Mouse (Mus musculus): ENCODE measurements around the gene Gm26620.

Gm26620 gene

DNA sequence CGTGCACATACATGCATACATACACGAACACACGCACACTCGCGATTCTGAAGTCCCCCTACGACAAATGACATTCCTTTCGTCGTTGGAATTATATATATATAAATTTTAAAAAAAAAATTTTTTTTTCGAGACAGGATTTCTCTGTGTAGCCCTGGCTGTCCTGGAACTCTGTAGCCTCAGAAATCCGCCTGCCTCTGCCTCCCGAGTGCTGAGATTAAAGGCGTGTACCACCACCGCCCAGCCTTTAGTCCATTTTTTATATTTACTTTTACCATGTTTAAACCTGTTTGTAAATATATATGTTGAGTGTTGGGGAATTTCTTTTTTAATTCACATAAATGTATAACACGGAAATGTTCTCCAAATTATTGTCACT is 16.0 kb upstream of the Gm26620 start:
- no peak for DNase-seq (ENCODE audit: low spot score)

DNA sequence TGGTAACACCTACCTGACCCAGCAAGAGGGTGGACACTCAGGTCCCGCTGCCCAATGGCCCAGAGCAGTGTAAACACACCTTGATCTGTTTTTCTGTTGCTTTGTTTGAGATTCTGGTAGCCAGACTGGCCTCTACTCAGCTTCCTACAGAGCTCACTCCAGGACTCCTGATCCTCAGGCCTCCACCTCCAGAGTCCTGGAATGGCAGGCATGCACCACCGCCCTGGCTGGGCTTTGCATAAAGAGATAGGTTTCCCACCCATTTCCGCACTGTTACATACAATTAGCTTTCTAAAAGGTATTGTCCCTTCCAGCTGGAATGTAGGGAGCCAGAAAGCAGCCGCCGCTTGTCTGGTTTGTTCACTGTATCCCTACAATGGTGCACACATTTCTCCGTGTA is 13.5 kb upstream of the Gm26620 start:
- DNase-seq (ENCODE audit: low spot score): no peak

DNA sequence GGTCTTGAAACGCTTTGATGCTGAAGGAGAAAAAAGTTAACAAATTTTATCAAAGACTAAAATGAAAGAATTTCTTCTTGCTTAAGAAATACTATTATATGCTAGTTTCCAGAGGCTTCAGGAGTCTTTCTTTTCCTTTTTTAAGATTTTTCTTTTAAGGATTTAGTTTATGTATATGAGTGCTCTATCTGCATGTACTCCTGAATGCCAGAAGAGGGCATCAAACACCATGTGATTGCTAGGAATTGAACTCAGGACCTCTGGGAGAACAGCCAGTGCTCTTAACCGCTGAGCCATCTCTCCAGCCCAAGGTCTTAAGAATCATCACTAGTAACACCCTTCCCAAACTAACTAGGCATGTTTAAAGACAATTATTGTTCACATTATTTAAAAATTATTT is 12.9 kb upstream of the Gm26620 start:
- DNase-seq (ENCODE audit: low spot score): no peak

DNA sequence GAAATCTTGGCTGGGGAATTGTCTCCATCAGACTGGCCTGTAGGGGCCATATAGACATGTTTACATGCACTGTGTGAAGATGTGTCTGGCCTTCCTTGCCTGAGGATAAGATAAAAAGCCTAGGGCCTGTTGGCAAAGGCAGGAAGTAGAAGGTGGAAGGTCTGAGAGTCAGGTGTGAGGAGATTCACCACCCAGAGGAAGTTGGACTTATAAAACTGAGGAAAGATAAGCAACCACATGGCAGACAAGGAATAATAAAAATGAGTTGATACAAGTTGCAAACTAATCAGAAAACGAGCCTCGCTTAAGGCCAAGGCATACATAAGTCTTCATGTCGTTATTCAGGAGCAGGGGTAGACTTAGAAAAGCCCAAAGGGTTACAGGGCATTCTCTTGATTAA is 9.2 kb upstream of the Gm26620 start:
- DNase-seq (ENCODE audit: low spot score): no peak

DNA sequence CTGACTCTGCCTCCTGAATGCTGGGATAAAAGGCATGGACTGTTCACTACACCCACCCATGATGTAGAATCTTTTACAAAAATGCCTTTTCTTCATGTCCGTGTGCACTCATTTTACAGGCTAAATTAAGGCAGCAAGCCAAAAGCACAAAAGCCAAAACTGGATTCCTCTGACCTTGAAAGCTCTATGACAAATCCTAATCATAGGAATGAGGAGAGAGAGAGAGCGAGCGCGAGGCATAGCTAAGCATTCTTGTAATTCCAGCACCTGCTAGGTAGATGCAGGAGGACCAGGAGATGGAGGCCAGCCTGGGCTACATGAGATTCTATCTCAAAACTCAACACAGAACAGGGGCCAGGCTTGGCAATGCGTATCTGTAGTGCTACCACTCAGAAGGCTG is 8.0 kb upstream of the Gm26620 start:
- DNase-seq (ENCODE audit: low spot score): no peak

DNA sequence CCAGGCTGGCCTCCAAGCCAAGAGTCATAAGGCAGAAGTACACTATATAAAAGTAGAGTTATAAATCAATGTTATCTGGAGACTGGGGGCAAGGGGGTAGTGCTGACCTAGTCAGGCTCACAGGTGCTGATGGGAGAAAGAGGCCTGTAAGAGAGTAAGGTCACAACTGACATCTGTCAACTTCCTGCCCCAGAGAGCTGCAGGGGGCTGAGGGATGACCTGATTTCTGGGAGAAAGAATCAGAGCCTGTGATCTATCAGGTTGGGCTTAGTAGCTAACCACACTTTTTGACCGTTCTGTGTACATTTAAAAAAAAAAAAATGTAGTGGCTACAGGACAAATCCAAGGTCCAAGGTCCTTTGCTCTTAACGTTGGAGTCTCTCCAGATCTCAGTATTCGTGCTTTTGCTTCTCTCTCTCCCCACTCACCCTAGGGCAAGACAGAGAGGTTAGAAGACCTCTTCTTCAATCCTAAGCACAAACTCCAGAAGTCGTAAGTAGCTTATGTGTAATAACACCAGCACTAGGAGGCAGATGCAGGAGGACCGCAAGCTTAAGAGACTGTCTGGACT is 1.9 kb upstream of the Gm26620 start:
- no peak for DNase-seq (ENCODE audit: low spot score)

DNA sequence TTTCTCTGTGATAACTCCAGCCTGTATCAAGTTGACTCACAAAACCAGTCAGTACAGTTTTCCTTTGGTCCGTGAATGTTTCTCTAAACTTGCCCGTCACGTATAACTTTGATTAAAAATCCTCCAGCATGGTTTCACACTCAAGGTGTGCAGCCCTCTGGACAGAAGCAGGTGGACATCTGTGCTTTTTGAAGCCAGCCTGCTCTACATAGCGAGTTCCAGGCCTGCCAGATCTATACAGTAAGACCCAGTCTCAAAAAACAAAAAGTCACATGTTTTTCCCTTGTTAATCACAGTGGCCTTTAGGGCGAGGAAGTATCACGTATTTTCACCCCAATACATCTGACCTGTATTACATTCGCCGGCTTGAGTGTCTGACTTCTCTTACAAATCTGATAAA is 475 bp upstream of the Gm26620 start:
- DNase-seq (ENCODE audit: low spot score): no peak

DNA sequence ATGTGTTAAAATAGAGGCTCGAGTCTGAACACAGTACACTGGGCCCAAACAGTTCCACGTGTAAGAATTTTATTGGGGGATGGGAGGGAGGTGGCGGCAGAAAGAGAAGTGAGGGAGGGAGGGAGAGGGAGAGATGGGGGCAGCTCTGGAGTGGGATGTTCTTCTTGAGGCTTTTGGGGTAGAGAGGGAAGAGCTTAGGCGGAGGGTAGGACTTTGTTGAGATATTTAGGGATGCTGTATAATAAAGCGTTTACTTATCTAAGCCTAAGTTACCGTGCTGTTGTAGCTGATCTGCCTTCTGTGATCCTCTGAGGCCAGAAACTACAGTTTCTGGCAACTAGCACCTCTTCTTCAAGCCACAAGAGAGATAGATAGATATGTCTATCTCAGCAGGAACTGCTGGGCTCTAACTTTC is 1.2 kb downstream of the Gm26620 start:
- no peak for DNase-seq (ENCODE audit: low spot score)

DNA sequence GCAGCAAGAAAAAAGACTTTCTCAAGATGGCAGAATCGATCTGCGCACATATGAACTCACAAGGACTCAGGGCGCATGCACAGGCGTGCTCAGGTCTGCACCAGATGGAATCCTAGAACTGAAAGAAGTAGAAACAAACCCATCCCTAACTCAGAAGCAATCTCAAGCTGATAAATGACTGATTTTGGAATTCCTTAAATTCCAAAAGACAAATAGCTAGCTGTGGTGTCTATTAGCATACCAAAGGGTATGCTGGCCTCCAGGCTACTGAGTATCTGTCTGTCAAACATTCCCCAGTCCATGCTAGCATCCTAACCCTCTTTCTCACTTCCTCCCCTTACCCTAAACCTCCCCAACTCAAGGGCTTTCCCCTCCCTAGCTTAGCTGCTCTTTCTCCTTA is 4.4 kb downstream of the Gm26620 start:
- no peak for DNase-seq (ENCODE audit: low spot score)

DNA sequence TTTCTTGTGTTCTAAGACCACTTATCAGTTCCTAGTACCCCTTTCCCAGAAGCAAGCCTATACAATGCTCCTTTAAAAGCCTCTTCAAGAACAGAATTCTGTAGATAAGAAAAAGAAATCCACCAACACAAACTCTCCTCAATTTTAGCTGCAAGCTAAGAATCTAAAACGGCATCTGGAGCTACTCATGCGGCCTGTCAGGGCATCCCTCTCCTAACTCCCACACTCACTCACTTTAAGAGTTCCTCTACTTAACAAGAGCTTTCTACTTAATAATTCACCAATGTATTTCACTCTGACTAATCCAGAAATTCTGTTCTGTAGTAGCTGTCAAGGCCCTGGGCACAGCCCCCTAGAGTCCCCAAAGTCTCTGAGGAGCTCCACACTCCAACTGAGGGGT is 6.8 kb downstream of the Gm26620 start:
- no peak for DNase-seq (ENCODE audit: low spot score)

DNA sequence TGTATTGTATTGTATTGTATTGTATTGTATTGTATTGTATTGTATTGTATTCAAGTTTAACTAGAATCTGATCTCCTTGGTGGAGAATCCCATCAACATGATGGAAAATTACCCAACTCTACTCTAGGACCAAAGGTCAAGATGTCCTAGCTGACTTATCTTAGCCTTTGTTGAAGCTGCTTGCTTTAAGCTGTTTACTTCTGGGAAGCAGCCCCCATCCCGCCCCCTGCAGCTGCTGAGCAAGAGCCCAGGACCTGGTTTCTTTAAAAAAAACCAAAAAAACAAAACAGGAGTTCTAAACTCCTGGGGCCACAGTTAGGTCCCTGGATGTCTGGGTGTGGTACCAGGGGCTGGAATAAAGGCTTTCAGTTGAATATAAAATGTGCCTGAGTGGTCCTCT is 7.4 kb downstream of the Gm26620 start:
- DNase-seq (ENCODE audit: low spot score): no peak

DNA sequence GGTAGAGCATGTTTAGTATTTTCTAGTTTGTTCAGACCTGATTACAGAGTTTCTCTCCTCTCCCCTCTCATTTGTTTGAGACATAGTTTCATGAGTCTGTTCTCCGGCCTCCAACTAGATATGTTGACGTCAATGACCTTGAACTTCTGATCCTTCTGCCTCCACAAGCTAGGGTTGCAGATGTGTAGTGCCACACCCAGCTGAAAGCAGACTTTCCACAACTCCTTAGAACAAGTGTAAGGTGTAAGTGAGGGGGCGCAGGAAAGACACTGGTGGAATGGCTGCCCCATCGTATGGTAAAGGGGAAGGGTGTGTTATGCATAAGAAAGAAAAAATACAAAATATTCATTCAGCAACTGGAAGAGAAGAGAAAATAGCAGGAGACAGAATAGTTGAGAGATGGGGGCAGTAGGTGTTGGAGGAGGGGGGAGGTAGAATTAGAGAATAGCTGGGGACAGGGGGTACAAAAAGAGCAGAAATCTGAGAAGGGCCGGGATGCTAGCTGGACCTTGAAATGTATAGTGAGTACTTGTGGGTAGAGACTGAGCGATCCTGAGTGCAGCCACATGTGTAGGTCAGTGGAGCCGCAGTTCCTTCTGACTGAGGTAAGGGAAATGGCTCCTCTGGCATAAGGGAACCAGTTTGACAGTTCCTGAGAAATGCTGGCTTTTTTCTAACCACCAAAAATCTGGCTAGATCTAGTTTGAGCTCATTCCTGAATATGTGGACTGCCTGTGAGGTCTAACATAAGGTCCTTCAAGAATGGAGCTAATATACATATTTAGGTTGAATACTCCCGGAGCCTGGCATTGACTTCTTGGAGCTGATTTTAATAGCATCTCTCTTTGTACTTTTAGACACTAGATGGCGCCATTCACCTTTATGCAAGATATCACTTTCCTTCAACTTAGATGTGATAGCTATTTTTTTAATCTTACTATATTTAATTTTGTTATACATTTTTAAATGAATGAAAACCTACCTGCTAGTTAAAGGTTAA is 10.0 kb downstream of the Gm26620 start:
- peak; percentile 77 for DNase-seq (ENCODE audit: low spot score)

DNA sequence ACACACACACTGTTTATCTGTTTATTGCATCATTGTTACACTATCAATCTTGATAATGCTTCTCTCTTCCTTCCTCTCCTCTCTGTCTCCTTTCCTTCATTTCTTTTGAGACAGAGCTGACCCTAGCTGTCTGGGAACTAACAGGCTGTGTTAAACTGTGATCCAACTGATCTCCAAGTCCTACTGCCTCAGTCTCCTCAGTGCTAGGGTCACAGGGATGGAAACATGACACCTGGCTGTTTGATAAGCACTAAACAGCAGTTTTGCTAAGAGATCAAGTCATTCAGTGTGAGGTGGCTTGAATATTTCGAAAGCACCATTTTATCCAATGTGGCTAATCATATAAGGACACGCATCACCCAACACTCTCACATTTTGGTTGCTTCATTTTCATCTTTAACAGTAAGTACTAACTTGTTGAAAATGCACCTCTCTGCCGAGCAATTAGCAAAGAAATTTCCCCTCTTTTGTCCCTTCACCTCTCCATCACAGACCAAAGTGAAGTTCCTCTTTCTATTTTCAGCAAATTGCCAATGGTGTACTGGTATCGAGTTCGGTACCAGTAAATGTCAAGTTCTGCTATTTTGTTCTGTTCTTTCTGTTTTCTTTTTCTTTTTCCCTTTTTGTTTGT is 11.9 kb downstream of the Gm26620 start:
- DNase-seq (ENCODE audit: low spot score): no peak

DNA sequence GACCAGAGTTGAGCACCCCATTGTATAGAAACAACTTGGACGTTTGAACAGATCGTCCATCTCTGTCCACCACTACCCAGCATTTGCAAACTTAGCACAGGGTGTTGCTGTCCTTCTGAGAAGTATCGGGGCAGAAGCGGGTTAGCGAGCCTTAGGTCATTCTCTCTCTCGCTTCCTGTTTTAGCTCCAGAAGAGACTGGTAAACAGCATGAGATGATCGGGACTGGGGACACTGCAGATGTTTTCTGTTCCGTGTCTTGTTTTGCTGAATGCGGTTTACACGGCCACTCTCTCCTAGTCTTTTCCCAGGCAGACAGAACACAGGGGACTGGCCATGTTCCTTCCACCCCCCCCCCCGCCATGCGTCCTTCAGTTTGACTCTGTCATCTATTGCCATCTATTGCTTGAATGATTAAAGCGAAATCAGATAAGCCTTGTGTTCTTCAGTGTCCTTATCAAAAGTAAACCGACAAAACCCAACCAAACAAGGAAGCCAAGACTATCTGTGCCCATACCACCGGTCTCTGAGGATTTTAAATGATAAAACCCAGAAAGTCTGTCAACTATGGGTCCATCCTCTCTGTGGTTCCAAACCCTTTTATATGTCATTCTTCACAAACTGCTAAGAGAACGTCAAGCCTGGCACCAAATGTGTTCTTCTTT is 13.7 kb downstream of the Gm26620 start:
- no peak for DNase-seq (ENCODE audit: low spot score)

DNA sequence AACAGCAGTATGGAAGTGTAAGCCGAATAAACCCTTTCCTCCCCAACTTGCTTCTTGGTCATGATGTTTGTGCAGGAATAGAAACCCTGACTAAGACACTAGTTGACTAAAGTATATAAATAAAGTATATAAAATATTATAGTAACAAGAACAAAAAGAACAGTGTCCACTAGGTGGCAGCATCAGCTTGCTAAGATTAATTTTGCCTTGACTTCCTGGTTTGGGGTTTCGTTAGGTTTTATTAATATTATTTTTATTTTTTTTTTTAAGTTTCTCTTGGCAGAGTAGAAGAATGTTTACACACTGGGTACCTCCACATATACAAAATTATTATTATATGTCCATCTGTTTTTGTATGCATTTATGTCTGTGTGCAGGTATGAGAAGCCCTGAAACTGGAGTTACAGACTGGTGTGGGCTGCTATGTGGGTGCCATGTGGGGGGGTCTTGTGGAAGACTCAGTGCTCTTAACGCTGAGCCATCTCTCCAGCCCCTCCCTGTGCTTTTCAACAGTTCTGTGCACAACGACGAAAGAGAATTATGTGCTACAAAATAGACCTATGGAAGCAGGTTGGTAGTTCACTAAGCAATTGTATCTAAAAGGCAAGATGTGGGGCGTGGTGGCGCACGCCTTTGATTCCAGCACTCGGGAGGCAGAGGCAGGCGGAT is 16.1 kb downstream of the Gm26620 start:
- peak; percentile 67 for DNase-seq (ENCODE audit: low spot score)

DNA sequence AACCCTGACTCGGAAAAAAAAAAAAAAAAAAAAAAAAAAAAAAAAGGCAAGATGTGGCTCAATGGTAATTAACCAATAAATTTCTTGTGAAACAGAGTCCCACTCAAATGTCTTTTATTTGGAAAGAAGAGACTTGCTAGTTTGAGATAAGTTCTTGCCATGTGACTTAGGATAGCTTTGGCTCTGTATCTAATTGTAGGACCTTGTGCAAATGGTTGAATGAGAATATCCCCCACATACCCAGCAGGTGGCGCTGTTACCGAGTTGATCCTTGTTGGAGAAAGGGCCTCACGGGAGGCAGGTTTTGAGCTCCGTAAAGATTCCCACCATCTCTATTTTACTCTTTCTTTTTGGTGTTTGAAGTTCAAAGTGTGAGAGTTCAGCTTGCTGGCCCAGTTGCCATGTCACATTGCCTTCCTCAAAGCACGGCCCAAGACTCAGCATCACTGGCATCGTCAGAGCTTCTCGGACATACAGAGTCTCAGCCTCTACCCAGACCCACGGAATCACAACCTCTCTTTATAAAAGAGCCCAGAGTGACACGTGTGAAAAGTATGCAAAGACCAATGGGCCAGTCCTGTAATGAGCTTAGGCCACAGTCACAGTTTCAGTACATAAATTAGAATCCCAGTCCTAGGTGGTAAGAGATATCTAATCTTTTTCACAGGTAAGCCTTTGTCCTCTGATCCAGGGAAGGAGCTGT is 16.8 kb downstream of the Gm26620 start:
- peak; percentile 83 for DNase-seq (ENCODE audit: low spot score)

DNA sequence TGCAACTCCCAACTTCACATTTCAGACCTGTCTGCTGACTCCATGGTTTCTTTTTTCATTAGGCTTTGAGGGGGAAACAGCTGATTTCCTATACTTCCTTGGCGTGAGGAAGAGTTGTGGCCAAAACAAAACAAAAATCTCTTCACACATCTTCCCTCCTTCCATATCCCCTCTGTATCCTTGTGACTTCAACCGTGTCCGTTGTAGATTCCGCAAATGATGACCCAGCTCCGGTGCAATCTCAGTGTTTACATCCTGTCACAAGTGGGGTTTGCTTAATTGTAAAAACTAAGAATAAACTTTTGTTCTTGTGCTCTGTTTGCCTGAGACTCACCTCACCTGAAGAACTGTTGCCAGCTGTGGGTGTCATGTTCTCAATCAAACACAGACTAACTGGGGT is 18.6 kb downstream of the Gm26620 start:
- no peak for DNase-seq (ENCODE audit: low spot score)

DNA sequence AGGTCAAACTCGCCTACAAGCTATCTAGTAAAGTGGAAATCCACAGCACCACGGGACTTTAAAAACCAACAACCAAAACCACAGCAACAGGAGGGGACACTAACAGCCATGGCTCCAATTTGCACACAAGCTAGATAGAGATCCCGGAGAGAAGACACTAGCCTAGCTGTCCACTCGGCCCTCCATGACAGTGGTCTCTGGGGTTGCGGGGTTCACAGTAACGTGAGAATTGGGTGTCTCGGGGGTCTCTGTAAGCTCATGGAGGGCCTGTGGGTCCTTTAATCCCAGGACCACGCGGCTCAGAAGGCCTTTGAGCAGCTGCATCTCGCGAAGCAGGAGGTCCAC is 22.2 kb downstream of the Gm26620 start:
- no peak for DNase-seq (ENCODE audit: low spot score)

DNA sequence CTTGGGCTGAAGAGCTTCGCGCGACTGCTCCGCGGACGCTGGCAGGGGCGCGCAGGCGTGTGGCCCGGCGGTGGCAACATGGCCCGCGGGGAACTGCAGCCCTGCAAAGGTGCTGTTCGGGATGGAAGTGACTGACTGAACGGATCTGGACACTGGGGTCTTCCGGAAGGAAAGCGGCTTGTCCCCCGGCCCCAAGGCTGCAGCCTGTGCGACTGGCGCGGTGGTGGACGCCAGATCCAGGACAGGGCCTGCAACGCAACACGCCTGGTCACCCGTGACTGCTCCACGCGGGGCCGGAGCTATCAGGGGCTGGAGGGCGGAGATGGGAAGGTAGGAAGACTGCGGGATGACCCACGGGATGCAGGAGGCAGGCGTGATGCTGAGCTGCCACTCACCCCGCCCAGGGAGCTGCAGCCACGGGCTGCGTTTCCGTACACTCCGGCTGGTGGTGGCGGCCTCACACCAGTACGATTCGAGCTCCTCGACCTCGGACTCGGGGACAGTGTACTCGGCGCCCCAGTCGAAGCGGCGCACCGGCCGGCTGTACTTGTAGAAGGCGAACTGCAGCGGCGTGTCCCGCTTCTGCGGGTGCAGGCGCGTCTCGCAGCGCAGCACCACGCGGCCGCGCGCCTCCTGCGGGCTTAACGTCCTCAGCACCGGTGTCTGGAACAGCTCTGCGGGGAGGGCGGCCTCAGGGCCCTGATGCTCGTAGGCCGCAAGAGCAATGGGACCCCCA is 22.8 kb downstream of the Gm26620 start:
- no peak for DNase-seq (ENCODE audit: low spot score)

DNA sequence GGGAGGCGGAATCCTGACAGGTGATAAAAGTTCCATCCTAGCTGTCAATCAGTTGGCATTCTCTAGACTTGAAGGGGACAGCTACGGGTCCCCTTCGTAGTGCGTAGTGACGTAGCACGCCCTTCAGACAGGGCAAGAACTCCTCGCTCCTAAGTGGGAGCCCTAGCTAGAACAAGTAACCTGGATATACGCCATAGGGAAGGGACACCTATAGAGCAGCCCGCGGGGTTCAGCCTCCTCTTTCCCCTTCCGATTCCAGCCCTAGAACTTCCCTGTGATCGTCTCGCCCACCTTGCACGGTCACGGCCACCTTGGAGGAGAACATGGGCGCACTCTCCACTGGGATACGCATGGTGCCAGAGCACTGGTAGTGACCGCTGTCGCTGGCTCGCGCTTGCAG is 23.5 kb downstream of the Gm26620 start:
- no peak for DNase-seq (ENCODE audit: low spot score)
